Mouse (Mus musculus) adrenal gland, adult 2 months (tissue): ENCODE results near the gene Sln. TPM values are rescaled to one million over a fixed set of nuclear protein-coding genes. Genes with fewer than 3 reads are reported as not detected.

Experiments used
- polyA plus RNA-seq: library from polyadenylated mRNA; depleted of rRNA; stranded (reverse); fragments of >200 nt; gene quantifications from 2 replicates; pipeline ENCODE4 v1.2.3, GENCODE M21; 2012; rRNA removed
- total RNA-seq, 2 experiments: library from RNA; stranded (reverse); gene quantifications; 2 replicates each; pipeline ENCODE4 v1.2.3; 2021

Gene Sln
- total and polyA plus RNA-seq, 3 experiments: not detected

Other genes starting within 250 kb of the Sln start
- 100 to 1,000 TPM; 155 to 163 TPM for gene Acat1, start 239.8 kb upstream of the Sln start, total RNA-seq
- gene Acat1, start 239.8 kb upstream of the Sln start, polyA plus RNA-seq: 23.2 and 30.6 TPM in 2 replicates
- 10 to 100 TPM; 32.2 to 35.8 TPM for gene Cul5, start 180.2 kb upstream of the Sln start, total RNA-seq
- gene Cul5, start 180.2 kb upstream of the Sln start, polyA plus RNA-seq: 6.5 and 7.5 TPM in 2 replicates
- 1 to 10 TPM in 1 of 2 experiments, under 1 TPM in 1; 0.43 to 1.1 TPM for gene Rab39, start 143.9 kb upstream of the Sln start, total RNA-seq
- 0.12 and 0.19 TPM in 2 replicates for gene Rab39, start 143.9 kb upstream of the Sln start, polyA plus RNA-seq
- gene Slc35f2, start 78.6 kb upstream of the Sln start, total RNA-seq: 1 to 10 TPM in 1 of 2 experiments, under 1 TPM in 1; 0.61 to 1.3 TPM
- 0.70 and 0.97 TPM in 2 replicates for gene Slc35f2, start 78.6 kb upstream of the Sln start, polyA plus RNA-seq
- gene Elmod1, start 125.1 kb downstream of the Sln start, total RNA-seq: 1 to 10 TPM; 2.5 to 4.4 TPM
- 0.57 and 0.79 TPM in 2 replicates for gene Elmod1, start 125.1 kb downstream of the Sln start, polyA plus RNA-seq
- 1 to 10 TPM in 1 of 2 experiments, under 1 TPM in 1; 0.09 to 1.0 TPM for gene Tnfaip8l3, start 218.2 kb downstream of the Sln start, total RNA-seq
- 0.04 and 0.06 TPM in 2 replicates for gene Tnfaip8l3, start 218.2 kb downstream of the Sln start, polyA plus RNA-seq